Mouse (Mus musculus) kidney, postnatal 0 days (tissue): ENCODE measurements around the gene Cd163. TPM values are rescaled to one million over a fixed set of nuclear protein-coding genes. Genes with fewer than 3 reads are reported as not detected.

Source experiments
- ATAC-seq: fragments of 200-750 bp; cut with Nextera tagmentation; replicated peaks from 2 replicates; pipeline ENCODE4 v1.8.0; 2017; ENCODE audit warnings: low read depth, moderate number of reproducible peaks, moderate TSS enrichment, moderate library complexity; ENCODE audit not compliant: low FRiP score
- DNase-seq: peaks from one replicate; pipeline ENCODE4 v3.0.0-alpha.2; 2016; ENCODE audit warnings: low spot score
- H3K27ac ChIP-seq: fragments of 300-500 bp; sonication (generic); 2 replicates; pipeline ENCODE4 v1.5.1; 2014; ENCODE audit warnings: mild to moderate bottlenecking
- H3K27me3 ChIP-seq: fragments of 300-500 bp; sonication (generic); 2 replicates; pipeline ENCODE4 v1.6.1; 2014; ENCODE audit warnings: low read length, mixed read lengths; ENCODE audit not compliant: insufficient read depth
- H3K36me3 ChIP-seq: fragments of 300-500 bp; sonication (generic); 2 replicates; pipeline ENCODE4 v1.6.1; 2014; ENCODE audit warnings: low read length, mixed read lengths; ENCODE audit not compliant: insufficient read depth
- H3K4me1 ChIP-seq: fragments of 300-500 bp; sonication (generic); replicated peaks from 2 replicates; pipeline ENCODE4 v1.6.1; 2014; ENCODE audit warnings: antibody characterized with exemption, low read length, mixed read lengths; ENCODE audit not compliant: insufficient read depth
- H3K4me2 ChIP-seq: fragments of 300-500 bp; sonication (generic); 2 replicates; pipeline ENCODE4 v1.6.1; 2014; ENCODE audit warnings: mild to moderate bottlenecking, low read length, moderate library complexity, mixed read lengths
- H3K4me3 ChIP-seq: fragments of 300-500 bp; sonication (generic); replicated peaks from 2 replicates; pipeline ENCODE4 v1.5.1; 2014; ENCODE audit warnings: low read depth, low read length
- H3K9ac ChIP-seq: fragments of 300-500 bp; sonication (generic); 2 replicates; pipeline ENCODE4 v1.6.1; 2014; ENCODE audit warnings: low read depth, low read length
- H3K9me3 ChIP-seq: fragments of 300-500 bp; sonication (generic); replicated peaks from 2 replicates; pipeline ENCODE4 v1.6.1; 2016; ENCODE audit warnings: low read length, inconsistent platforms, mixed read lengths
- CTCF ChIP-seq: IDR thresholded peaks from 2 replicates; pipeline ENCODE4 v1.5.1; 2016; ENCODE audit warnings: antibody characterized with exemption, low read depth, mild to moderate bottlenecking, moderate library complexity
- WGBS: fragments of 180-500 bp; shearing (Covaris S2); extraction: QIAGEN DNeasy Blood & Tissue Kit; methylation state at CpG from one replicate; pipeline ENCODE4 v1.1.7; 2014; 5-methylcytosine and 5-hydroxymethylcytosine counted together
- polyA plus RNA-seq: library from polyadenylated mRNA; unstranded; fragments of >200 nt; fragmentation: Nextera tagmentation; extraction: Ambion mirVana; gene quantifications from 2 replicates; pipeline ENCODE4 v1.2.1, GENCODE M21; 2015

Gene Cd163
- polyA plus RNA-seq, 1 experiment from 2014 or later: 0.75 TPM

DNA sequence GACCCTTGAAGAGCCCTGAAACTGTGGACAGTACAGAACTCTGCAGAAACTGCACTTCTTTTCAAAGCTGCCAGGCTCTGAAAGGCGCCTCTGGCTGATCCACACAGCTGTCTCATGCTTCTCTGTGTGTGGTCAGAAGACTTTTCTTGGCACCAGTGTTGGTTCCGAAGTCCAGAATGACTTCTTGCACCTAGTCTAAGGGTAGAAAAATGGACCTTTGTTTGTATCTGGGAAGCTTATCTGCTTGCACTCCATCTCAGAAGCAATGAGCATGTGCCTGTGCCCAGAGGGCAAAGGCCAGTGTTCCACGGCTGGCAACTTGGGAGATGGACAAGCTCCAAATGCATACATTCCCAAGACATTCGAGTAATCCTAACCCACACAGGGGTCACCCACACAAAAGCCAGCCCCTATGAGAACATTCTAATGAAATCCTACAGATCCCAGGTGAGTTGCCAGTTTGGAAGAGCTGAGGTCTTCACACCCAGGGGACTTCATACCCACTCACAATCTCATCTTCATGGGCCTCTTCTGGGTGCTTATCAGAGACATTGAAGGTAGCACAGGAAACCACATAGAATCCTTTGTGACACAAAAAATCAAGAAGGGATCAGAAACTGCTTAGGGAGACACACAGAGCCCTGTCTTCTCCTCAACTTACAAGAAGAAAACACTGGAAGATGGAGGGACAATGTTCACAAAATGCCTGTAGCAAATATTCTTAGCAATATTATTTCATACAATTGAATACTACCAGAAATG lies 73.2 kb downstream of the Cd163 start:
- Histone ChIP-seq H3K4me2 (no peak overlapping the region), H3K36me3 (no peaks in the 10 kb centered on the region), H3K27ac (no peak overlapping the region), H3K9ac (no peak overlapping the region), H3K4me3 (no peak overlapping the region), H3K9me3 (no peaks in the 10 kb centered on the region), H3K27me3 (no peaks in the 10 kb centered on the region), H3K4me1 (no peaks in the 10 kb centered on the region)
- ATAC-seq (no peak), DNase-seq (no peak)
- TF ChIP-seq CTCF: no peak
- 61% methylated on average over 4 of the region's 4 CpGs for WGBS

DNA sequence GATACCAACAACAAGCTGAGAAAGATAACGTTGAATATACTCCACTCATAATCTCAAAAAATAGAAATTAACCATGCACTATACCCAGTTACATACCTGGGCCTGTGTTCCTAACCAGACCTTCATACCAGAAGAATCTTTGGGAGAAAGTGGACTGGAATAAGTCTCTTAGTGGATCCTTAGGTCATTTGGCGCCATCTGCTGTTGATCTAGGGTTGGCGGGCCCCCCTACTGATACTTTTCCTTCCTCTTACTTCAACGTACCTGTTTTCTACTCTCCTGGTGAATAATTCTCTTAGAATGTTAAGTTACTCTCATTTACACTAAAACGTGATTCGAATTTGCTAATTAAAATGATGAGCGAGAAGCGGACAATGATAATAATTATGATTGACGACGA lies 74.9 kb downstream of the Cd163 start:
- H3K9ac ChIP-seq: no peak overlapping the region
- H3K4me1 ChIP-seq: no peaks in the 10 kb centered on the region
- no peak overlapping the region for H3K27ac ChIP-seq
- H3K4me3 ChIP-seq: no peak overlapping the region
- no peaks in the 10 kb centered on the region for H3K9me3 ChIP-seq
- 34% methylated on average over 10 of the region's 10 CpGs for WGBS
- no peak for ATAC-seq
- no peak overlapping the region for H3K4me2 ChIP-seq
- H3K27me3 ChIP-seq: no peaks in the 10 kb centered on the region
- peak; percentile 82 for TF ChIP-seq CTCF
- H3K36me3 ChIP-seq: no peaks in the 10 kb centered on the region
- peak; percentile 76 for DNase-seq

Other genes starting within 250 kb of the Cd163 start
- gene Vmn2r27, start 72.8 kb upstream of the Cd163 start, polyA plus RNA-seq: not detected in 2 replicates
- gene Pex5, start 110.4 kb downstream of the Cd163 start, polyA plus RNA-seq: 36.4 and 39.4 TPM in 2 replicates
- gene Clstn3, start 160.1 kb downstream of the Cd163 start, polyA plus RNA-seq: 2.5 and 2.7 TPM in 2 replicates
- 2.8 and 3.0 TPM in 2 replicates for gene C1rl, start 188.5 kb downstream of the Cd163 start, polyA plus RNA-seq
- 18.2 and 20.5 TPM in 2 replicates for gene C1ra, start 207.7 kb downstream of the Cd163 start, polyA plus RNA-seq
- 29.9 and 32.8 TPM in 2 replicates for gene C1s1, start 237.7 kb downstream of the Cd163 start, polyA plus RNA-seq